Mouse (Mus musculus): ENCODE measurements at regions not wholly inside any gene's neighbourhood (a gene's known extent, or its start where the extent isn't known, plus 50 kb on each side); places are given as distances from the start of the nearest gene placed in this dataset.

DNA sequence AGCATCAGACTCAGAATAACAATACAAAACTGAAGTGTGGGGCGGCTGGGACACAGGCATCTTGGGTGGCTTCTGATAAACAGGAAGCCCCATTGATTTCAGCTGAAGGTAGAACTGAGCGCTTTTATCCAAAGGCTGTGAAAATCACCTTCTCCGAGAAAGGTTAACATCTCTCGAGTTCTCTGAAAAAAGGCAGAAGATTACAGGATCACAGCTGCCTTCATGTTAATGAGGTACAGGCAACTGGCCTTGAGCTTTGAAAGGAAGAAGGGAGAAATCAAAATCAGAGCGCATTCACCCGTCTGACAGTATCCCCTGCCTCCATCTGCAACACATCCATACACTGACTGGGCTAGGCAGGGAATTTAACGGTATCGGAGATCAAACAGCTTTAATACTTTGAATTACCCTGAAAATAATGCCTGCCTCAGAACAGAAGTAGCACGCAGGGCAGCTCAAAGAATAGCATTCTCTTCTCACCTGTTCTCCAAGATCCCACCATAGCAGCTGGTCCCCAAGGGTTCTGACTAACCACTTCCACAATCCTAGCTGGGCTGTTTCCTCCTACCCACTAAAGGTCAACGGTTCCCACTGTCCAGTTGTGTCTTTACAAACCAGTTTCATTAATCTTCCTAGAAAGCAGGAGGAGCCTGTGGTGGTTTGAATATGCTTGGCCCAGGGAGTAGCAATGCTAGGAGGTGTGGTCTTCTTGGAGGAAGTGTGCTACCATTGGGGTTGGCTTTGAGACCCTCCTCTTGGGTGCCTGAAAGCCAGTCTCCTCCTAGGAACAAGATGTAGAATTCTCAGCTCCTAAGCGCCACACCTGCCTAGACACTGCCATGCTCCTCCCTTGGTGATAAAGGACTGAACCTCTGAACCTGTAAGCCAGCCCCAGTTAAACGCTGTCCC, 141.6 kb downstream of the Sox4 start:
- TF ChIP-seq POLR2A (IDR thresholded peaks at IDR 0.05; ENCODE audit: extremely low read depth, insufficient read depth, low read length): no peak
- TF ChIP-seq CTCF (IDR thresholded peaks at IDR 0.05; ENCODE audit: extremely low read depth, insufficient read depth, low read length): no peak

Measured in cortical plate, adult 2 months (tissue).